Mouse (Mus musculus): ENCODE measurements around the gene Mylk.

DNA sequence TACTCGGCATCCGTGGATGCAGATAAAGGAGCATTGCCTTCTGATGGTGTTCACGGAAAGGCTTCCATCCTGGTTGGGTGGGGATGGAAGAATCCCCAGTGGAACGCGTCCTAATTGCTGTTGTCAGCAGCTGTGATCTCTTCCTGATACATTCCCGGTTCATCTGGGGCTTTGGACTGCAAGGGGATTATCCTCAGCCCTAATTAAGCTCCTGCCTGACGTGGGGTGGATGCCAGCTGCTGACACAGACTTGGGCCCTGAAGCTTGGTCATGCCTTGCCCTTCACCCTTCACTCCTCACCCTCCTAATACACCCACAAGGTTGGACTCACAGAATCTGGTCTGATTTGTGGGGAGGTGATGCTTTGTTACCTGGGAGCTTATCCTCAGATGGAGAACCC lies 109.1 kb downstream of the Mylk start:
- TF ChIP-seq GATA1 (IDR thresholded peaks at IDR 0.05; ENCODE audit: borderline replicate concordance, low read length): no peak
- no peak for TF ChIP-seq FLI1 (IDR thresholded peaks at IDR 0.05; ENCODE audit: low read length)

Data from megakaryocyte, embryonic 14.5 days (primary cell).